Mouse (Mus musculus) myocyte (in vitro differentiated cells): ENCODE results near the gene Spib. TPM values are rescaled to one million over a fixed set of nuclear protein-coding genes. Genes with fewer than 3 reads are reported as not detected.

Source experiments
- H3K27me3 ChIP-seq: one replicate; pipeline ENCODE4 v1.6.1; 2011; ENCODE audit not compliant: control insufficient read depth, insufficient read depth, insufficient read length
- H3K36me3 ChIP-seq: one replicate; pipeline ENCODE4 v1.6.1; 2011; ENCODE audit not compliant: control insufficient read depth, insufficient read depth
- H3K4me2 ChIP-seq: one replicate; pipeline ENCODE4 v1.6.1; 2011; ENCODE audit warnings: low read depth, control low read depth
- H3K4me3 ChIP-seq: one replicate; pipeline ENCODE4 v1.5.1; 2011; ENCODE audit warnings: mild to moderate bottlenecking, control low read depth, moderate library complexity
- H3K79me2 ChIP-seq: one replicate; pipeline ENCODE4 v1.6.1; 2011; ENCODE audit not compliant: control insufficient read depth, insufficient read depth
- H3ac ChIP-seq: one replicate; pipeline ENCODE4 v1.6.1; 2011; ENCODE audit not compliant: control insufficient read depth, insufficient read length
- CEBPB ChIP-seq: IDR thresholded peaks from 2 replicates; pipeline ENCODE4 v1.6.1; 2011; ENCODE audit warnings: mild to moderate bottlenecking, moderate library complexity; ENCODE audit not compliant: poor library complexity, insufficient read depth, severe bottlenecking
- E2F4 ChIP-seq: IDR thresholded peaks from one replicate; pipeline ENCODE4 v1.6.1; 2011; ENCODE audit warnings: mild to moderate bottlenecking, control low read depth, moderate library complexity; ENCODE audit not compliant: insufficient read depth
- MAX ChIP-seq: IDR thresholded peaks from one replicate; pipeline ENCODE4 v1.6.1; 2011; ENCODE audit warnings: low read depth, mild to moderate bottlenecking, control low read depth
- MYOD1 ChIP-seq, 3 experiments: IDR thresholded peaks; one replicate each; pipeline ENCODE4 v1.6.1; 2011; ENCODE audit warnings: control low read depth in 2 of 3, low read depth in 2 of 3, mild to moderate bottlenecking in 2 of 3, moderate library complexity in 1 of 3; ENCODE audit not compliant: insufficient read length in 2 of 3, control insufficient read depth in 1 of 3
- MYOG ChIP-seq, 3 experiments: IDR thresholded peaks; one replicate each; pipeline ENCODE4 v1.6.1; 2011; ENCODE audit warnings: control low read depth in 2 of 3, low read depth in 2 of 3, mild to moderate bottlenecking in 2 of 3; ENCODE audit not compliant: insufficient read length in 2 of 3, control insufficient read depth in 1 of 3, insufficient read depth in 1 of 3
- POLR2A ChIP-seq: IDR thresholded peaks from one replicate; pipeline ENCODE4 v1.6.1; 2011; ENCODE audit warnings: low read depth, mild to moderate bottlenecking, control low read depth, moderate library complexity; ENCODE audit not compliant: insufficient read length
- POLR2AphosphoS2 ChIP-seq: IDR thresholded peaks from one replicate; pipeline ENCODE4 v1.6.1; 2011; ENCODE audit warnings: low read depth, control low read depth; ENCODE audit not compliant: insufficient read length
- REST ChIP-seq: IDR thresholded peaks from one replicate; pipeline ENCODE4 v1.6.1; 2011; ENCODE audit warnings: mild to moderate bottlenecking, control low read depth, moderate library complexity; ENCODE audit not compliant: insufficient read depth, insufficient read length
- SRF ChIP-seq: IDR thresholded peaks from one replicate; pipeline ENCODE4 v1.6.1; 2011; ENCODE audit warnings: low read depth; ENCODE audit not compliant: control insufficient read depth, insufficient read length
- TCF12 ChIP-seq: IDR thresholded peaks from one replicate; pipeline ENCODE4 v1.6.1; 2011; ENCODE audit warnings: mild to moderate bottlenecking, control low read depth; ENCODE audit not compliant: poor library complexity, insufficient read depth, severe bottlenecking
- TCF3 ChIP-seq: IDR thresholded peaks from one replicate; pipeline ENCODE4 v1.6.1; 2011; ENCODE audit warnings: low read depth, control low read depth; ENCODE audit not compliant: insufficient read length
- USF1 ChIP-seq: IDR thresholded peaks from one replicate; pipeline ENCODE4 v1.6.1; 2011; ENCODE audit warnings: low read depth, mild to moderate bottlenecking, control low read depth, moderate library complexity
- polyA plus RNA-seq: library from polyadenylated mRNA; unstranded; fragments of >200 nt; fragmentation: generic; extraction: Trizol; gene quantifications from one replicate; pipeline ENCODE4 v1.2.1, GENCODE M21; 2012; ENCODE audit warnings: missing spikeins

Gene Spib
- polyA plus RNA-seq, 1 experiment: 0.05 TPM

DNA sequence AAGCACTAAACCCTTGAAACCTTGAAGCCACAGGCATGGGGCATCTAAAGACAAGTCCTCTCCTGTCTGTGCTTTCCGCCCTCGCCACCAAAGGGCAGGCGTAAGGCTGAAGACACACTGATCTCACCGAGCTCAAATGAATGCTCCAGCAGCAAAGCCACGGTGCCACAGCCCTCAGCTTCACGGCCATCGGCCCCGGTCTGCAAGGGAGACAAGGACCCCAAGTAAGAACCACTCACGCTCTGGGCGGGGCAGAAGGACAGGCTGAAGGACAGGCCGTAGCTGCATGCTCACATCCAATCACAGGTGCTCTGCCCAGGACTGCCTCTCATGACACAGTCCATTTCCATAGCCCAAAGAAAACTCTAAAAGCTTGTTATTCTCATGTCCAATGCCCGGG is 37.2 kb downstream of the Spib start:
- Histone ChIP-seq H3ac (no peak overlapping the region), H3K27me3 (no peaks in the 10 kb centered on the region), H3K4me2 (no peak overlapping the region), H3K79me2 (peaks cover 11% of the 10 kb centered on the region), H3K4me3 (no peak overlapping the region), H3K36me3 (no peaks in the 10 kb centered on the region)
- TF ChIP-seq MAX (no peak), POLR2A (no peak), USF1 (no peak), E2F4 (no peak), POLR2AphosphoS2 (no peak), MYOG (IDR thresholded peaks at IDR 0.05; ENCODE audit: control insufficient read depth in 1 of 3, insufficient read depth in 1 of 3, insufficient read length in 2 of 3, low read depth in 2 of 3) (no peak), REST (no peak), TCF12 (no peak), TCF3 (no peak), MYOD1 (IDR thresholded peaks at IDR 0.05; ENCODE audit: control insufficient read depth in 1 of 3, insufficient read length in 2 of 3, low read depth in 2 of 3) (no peak), CEBPB (no peak), SRF (no peak)

DNA sequence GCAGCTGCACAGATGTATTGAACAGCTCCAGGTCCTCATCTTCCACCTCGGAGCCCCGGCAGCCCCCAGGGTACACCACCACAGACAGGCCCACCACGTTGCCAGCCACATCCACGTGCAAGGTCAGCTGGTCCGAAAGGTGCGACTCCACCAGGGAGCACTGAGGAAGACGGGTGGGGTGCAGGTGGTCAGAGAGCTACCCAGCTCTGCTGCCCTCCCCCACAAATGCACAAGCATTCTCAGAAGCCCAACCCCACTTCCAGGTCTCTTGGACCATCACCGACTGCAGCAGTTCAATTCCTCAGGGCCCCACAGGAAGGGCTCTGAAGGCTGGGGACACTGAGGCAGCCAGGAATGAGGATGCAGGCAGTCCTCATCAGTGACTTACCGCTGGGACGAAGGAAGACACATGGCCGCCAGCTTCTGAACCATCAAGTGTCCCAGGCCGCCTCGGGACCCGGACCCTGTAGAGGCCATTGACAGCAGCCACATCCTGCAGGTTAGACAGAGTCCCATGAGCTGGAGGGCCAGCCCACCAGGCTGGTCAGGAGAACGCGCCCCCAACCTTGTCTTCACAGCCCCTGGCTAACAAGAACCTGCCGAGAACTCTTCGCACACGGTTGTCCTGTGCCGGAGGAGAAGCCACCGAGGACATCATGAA is 39.6 kb downstream of the Spib start:
- Histone ChIP-seq H3K36me3 (no peaks in the 10 kb centered on the region), H3K79me2 (peaks cover 11% of the 10 kb centered on the region), H3ac (no peak overlapping the region), H3K4me2 (no peak overlapping the region), H3K4me3 (no peak overlapping the region), H3K27me3 (no peaks in the 10 kb centered on the region)
- TF ChIP-seq POLR2AphosphoS2: no peak
- TF ChIP-seq MAX: no peak
- no peak for TF ChIP-seq MYOD1 (IDR thresholded peaks at IDR 0.05; ENCODE audit: control insufficient read depth in 1 of 3, insufficient read length in 2 of 3, low read depth in 2 of 3)
- TF ChIP-seq CEBPB: no peak
- TF ChIP-seq TCF12: no peak
- no peak for TF ChIP-seq POLR2A
- no peak for TF ChIP-seq REST
- no peak for TF ChIP-seq USF1
- TF ChIP-seq MYOG (IDR thresholded peaks at IDR 0.05; ENCODE audit: control insufficient read depth in 1 of 3, insufficient read depth in 1 of 3, insufficient read length in 2 of 3, low read depth in 2 of 3): no peak
- TF ChIP-seq SRF: no peak

DNA sequence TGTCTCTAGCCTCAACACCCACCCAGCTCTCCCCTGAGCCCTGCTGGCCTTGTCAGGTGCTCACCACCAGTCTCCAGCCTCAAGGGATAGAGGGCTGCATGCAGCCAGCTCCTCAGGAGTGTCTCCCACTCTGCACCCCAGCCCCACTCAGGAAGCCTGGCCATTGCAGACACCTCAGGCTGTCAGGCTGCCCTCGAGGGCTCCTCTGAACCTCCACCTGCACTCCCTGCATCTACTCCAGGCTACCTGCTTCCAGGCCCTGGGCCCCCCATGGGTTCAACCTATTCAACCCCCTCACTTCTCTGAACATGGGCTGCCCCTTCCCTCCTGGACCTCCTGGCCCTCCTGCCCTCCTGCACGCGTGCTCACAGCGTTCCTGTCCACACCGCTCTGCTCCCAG is 40.5 kb downstream of the Spib start:
- H3K79me2 ChIP-seq: peaks cover 11% of the 10 kb centered on the region
- H3K4me2 ChIP-seq: no peak overlapping the region
- H3K36me3 ChIP-seq: no peaks in the 10 kb centered on the region
- no peaks in the 10 kb centered on the region for H3K27me3 ChIP-seq
- H3K4me3 ChIP-seq: no peak overlapping the region
- no peak overlapping the region for H3ac ChIP-seq
- no peak for TF ChIP-seq POLR2AphosphoS2
- no peak for TF ChIP-seq SRF
- TF ChIP-seq MAX: no peak
- TF ChIP-seq TCF12: no peak
- no peak for TF ChIP-seq TCF3
- no peak for TF ChIP-seq CEBPB
- no peak for TF ChIP-seq E2F4
- TF ChIP-seq POLR2A: no peak
- TF ChIP-seq REST: no peak
- no peak for TF ChIP-seq USF1
- TF ChIP-seq MYOD1 (IDR thresholded peaks at IDR 0.05; ENCODE audit: control insufficient read depth in 1 of 3, insufficient read length in 2 of 3, low read depth in 2 of 3): no peak
- no peak for TF ChIP-seq MYOG (IDR thresholded peaks at IDR 0.05; ENCODE audit: control insufficient read depth in 1 of 3, insufficient read depth in 1 of 3, insufficient read length in 2 of 3, low read depth in 2 of 3)

DNA sequence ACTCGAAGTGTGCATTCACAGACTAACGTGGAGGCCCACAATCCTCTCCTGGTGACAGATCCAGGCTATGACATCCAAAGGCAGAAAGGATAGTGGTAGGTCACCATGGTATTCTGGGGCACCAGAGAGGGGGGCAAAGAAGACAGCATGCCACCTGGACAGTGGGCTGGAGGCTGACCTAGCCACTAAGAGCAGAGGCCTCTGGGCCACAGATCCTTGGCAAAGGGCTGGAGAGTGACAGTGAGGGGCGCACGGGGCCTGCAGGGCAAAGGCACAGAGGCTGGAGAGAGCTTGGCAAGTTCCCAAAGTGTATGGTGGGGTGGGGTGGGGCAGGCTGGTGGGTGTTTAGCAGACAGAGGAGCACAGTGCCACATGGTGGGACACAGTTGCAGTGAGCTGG is 41.6 kb downstream of the Spib start:
- TF ChIP-seq TCF12 (no peak), SRF (no peak), E2F4 (no peak), MYOD1 (IDR thresholded peaks at IDR 0.05; ENCODE audit: control insufficient read depth in 1 of 3, insufficient read length in 2 of 3, low read depth in 2 of 3) (no peak), TCF3 (no peak), USF1 (no peak), POLR2A (no peak)
- peaks cover 5% of the 10 kb centered on the region for H3K79me2 ChIP-seq
- no peak overlapping the region for H3K4me2 ChIP-seq
- no peaks in the 10 kb centered on the region for H3K36me3 ChIP-seq
- H3K27me3 ChIP-seq: no peaks in the 10 kb centered on the region
- no peak overlapping the region for H3K4me3 ChIP-seq
- H3ac ChIP-seq: no peak overlapping the region
